Mouse (Mus musculus): Measurements from ENCODE around the gene Smad5. TPM values are rescaled to one million over a fixed set of nuclear protein-coding genes. Genes with fewer than 3 reads are reported as not detected.

Smad5 gene
- total and polyA plus RNA-seq, 3 experiments: 19.7 to 30.3 (median 29.7) TPM

DNA sequence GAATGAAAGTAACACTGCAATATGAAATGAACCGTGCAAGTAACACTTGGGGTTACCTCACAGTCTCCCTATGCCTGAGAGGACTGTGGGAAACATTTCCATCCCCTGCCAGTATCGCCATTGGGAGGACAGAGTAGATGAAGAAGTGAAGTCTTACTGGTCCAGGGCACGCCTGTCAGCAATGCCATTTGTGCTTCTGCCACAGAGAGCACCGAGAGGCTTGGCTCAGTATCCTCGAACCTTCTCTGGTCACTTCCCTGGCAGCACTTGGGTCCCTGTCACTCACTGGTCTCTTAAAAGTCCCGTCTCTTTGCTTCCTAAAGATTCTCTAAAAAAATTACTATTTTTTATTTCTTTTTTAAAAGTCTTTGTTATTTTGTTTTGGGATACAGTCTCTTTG is 37.7 kb downstream of the Smad5 start:
- intact Hi-C loops (cut with DNase I): no loop called here
- WGBS: 92% methylated on average over 6 of the region's 6 CpGs
- H3K79me2 ChIP-seq (replicated peaks; ENCODE audit: control insufficient read depth, insufficient read depth, low read length): no peaks in the 10 kb centered on the region
- no peak overlapping the region for H3K4me3 ChIP-seq
- no peaks in the 10 kb centered on the region for H3K27me3 ChIP-seq (ENCODE audit: control insufficient read depth, insufficient read depth, low read length)
- no peak overlapping the region for H3K9ac ChIP-seq (ENCODE audit: low read depth, low read length)
- H3K4me1 ChIP-seq (ENCODE audit: control insufficient read depth, insufficient read depth, low read length): no peaks in the 10 kb centered on the region
- no peaks in the 10 kb centered on the region; the same call in 1 of the 2 replicates for H3K36me3 ChIP-seq (ENCODE audit: control insufficient read depth, insufficient read depth, low read length)
- H3K27ac ChIP-seq: no peak overlapping the region
- TF ChIP-seq CTCF (IDR thresholded peaks at IDR 0.05) (no peak), EP300 (IDR thresholded peaks at IDR 0.05; ENCODE audit: insufficient read depth, low read depth, low read length) (no peak), POLR2A (IDR thresholded peaks at IDR 0.05; ENCODE audit: insufficient read depth, low read depth, low read length) (no peak)
- no peak for DNase-seq

DNA sequence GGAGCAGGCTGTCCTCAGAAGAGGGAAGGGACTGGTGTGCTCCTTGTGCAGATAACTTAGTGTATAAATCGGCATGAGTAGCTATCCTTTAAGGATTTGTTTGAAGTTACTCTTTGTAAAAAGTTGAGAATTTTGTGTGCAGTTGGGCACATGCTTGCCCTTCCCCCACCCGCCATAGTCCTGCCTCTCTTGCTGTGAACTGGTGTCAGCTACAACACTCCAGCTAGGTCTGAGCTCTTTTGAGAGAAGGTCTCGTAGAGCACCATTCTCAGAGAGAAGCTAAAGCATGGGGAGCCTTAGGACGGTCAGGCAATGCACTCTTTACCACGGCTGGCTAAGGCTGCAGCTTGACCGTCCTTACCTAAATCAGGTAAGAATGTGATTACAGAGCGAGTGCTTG is 38.9 kb downstream of the Smad5 start:
- H3K4me1 ChIP-seq (ENCODE audit: control insufficient read depth, insufficient read depth, low read length): no peaks in the 10 kb centered on the region
- H3K27ac ChIP-seq: no peak overlapping the region
- DNase-seq: no peak
- H3K4me3 ChIP-seq: no peak overlapping the region
- intact Hi-C loops (cut with DNase I): no loop called here
- H3K79me2 ChIP-seq (replicated peaks; ENCODE audit: control insufficient read depth, insufficient read depth, low read length): no peaks in the 10 kb centered on the region
- no peaks in the 10 kb centered on the region; the same call in 1 of the 2 replicates for H3K36me3 ChIP-seq (ENCODE audit: control insufficient read depth, insufficient read depth, low read length)
- WGBS: 95% methylated on average over 7 of the region's 7 CpGs
- H3K27me3 ChIP-seq (ENCODE audit: control insufficient read depth, insufficient read depth, low read length): no peaks in the 10 kb centered on the region
- no peak overlapping the region for H3K9ac ChIP-seq (ENCODE audit: low read depth, low read length)
- no peak for TF ChIP-seq CTCF (IDR thresholded peaks at IDR 0.05)
- TF ChIP-seq EP300 (IDR thresholded peaks at IDR 0.05; ENCODE audit: insufficient read depth, low read depth, low read length): no peak
- TF ChIP-seq POLR2A (IDR thresholded peaks at IDR 0.05; ENCODE audit: insufficient read depth, low read depth, low read length): no peak

DNA sequence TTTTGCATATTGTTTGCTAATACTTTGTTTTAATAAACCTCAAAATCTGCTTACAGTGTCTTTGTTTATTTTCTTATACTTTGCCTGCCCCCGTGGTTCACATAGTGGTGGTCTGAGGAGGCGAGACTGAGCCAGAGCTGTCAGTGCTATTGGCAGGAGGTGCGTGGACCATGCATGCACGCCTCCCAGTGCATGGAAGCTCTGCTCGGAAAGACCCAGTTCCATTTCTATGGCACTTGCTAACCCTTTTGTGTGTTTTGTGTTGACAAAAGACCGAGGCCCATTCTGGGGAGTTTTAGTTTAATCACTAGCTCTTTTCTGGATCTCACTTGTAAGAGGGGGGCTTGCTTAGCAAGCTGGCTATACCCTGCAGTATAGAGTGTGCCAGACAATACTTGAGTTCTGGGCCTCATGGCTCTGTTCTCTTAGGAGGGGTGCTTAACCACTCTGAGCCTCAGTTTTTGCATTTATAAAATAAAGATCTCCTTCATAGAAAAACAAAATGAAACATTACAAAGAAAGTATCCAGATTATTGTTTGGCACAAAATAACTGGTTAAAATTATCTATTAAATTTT is 39.6 kb downstream of the Smad5 start:
- Histone ChIP-seq H3K36me3 (ENCODE audit: control insufficient read depth, insufficient read depth, low read length) (no peaks in the 10 kb centered on the region; the same call in 1 of the 2 replicates), H3K9ac (ENCODE audit: low read depth, low read length) (no peak overlapping the region), H3K27ac (no peak overlapping the region), H3K27me3 (ENCODE audit: control insufficient read depth, insufficient read depth, low read length) (no peaks in the 10 kb centered on the region), H3K4me1 (ENCODE audit: control insufficient read depth, insufficient read depth, low read length) (no peaks in the 10 kb centered on the region), H3K79me2 (replicated peaks; ENCODE audit: control insufficient read depth, insufficient read depth, low read length) (no peaks in the 10 kb centered on the region), H3K4me3 (no peak overlapping the region)
- DNase-seq: no peak
- intact Hi-C loops (cut with DNase I): no loop called here
- no peak for TF ChIP-seq CTCF (IDR thresholded peaks at IDR 0.05)
- WGBS: 84% methylated on average over 6 of the region's 6 CpGs

DNA sequence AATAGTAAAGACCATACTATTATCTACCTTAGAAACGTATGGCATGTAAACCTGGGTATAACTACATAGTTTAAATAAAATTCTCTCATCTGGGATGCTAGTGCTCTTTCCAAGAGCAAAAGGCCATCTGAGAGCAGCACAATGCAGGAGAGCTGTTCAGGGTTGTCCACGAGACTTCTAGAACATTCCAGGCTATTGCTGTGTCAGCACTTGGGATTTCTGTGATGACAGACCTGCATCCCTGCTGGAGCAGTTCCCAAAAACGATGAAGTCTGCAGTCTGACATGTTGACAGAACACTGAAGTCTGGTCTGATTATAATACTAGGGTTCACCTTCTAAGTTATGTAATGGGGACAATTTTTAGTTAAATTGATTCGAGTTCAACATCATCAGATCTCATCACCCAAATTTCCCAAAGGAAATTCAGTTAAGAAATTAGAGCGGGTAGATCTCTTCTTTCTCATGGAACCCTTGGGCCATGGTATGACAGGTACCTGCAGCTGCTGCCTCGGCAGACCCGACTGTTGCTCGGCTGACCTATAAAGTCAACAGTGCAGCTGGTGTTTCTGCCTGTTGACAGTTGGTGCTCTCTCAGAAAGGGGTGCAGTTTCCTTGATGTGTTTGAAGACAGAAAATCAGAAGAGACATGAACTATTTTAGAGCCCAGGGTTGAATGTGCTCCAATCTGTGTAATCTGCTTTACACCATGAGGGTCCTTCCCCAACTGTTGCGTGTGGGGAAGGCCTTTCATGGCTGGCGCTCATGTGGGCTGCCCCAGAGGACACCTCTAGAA is 44.1 kb downstream of the Smad5 start:
- intact Hi-C loops (cut with DNase I): no loop called here
- DNase-seq: no peak

DNA sequence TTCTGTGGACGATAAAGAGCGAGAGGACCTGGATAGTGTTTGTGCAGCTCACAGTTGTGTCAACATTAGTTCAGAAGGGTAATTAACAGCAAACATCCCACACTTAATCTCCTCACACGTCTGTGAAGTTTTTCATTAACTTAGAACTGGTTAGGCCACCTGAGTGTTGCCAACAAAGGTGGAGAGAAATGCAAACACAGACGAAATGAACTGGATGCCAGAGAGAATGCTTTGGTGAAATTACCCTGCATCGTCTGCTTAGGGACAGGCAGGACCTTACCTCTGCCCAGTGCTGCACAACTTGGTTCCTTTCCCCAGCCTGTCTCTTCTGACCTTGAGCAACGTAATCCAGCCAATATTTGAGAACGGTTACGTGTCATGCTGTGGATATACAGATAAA is 44.7 kb downstream of the Smad5 start:
- Histone ChIP-seq H3K4me3 (no peak overlapping the region), H3K27me3 (ENCODE audit: control insufficient read depth, insufficient read depth, low read length) (peaks cover 3% of the 10 kb centered on the region; the same call in 1 of the 2 replicates), H3K4me1 (ENCODE audit: control insufficient read depth, insufficient read depth, low read length) (no peaks in the 10 kb centered on the region), H3K36me3 (ENCODE audit: control insufficient read depth, insufficient read depth, low read length) (no peaks in the 10 kb centered on the region), H3K79me2 (replicated peaks; ENCODE audit: control insufficient read depth, insufficient read depth, low read length) (no peaks in the 10 kb centered on the region), H3K27ac (no peak overlapping the region), H3K9ac (ENCODE audit: low read depth, low read length) (no peak overlapping the region)
- intact Hi-C loops (cut with DNase I): no loop called here
- 49% methylated on average over 8 of the region's 8 CpGs for WGBS
- no peak for DNase-seq
- TF ChIP-seq EP300 (IDR thresholded peaks at IDR 0.05; ENCODE audit: insufficient read depth, low read depth, low read length) (no peak), CTCF (IDR thresholded peaks at IDR 0.05) (no peak), POLR2A (IDR thresholded peaks at IDR 0.05; ENCODE audit: insufficient read depth, low read depth, low read length) (no peak)

More for the DNA sequence above, 44.1 kb downstream of the Smad5 start:
- Histone ChIP-seq H3K79me2 (replicated peaks; ENCODE audit: control insufficient read depth, insufficient read depth, low read length) (no peaks in the 10 kb centered on the region), H3K4me3 (no peak overlapping the region), H3K36me3 (ENCODE audit: control insufficient read depth, insufficient read depth, low read length) (no peaks in the 10 kb centered on the region), H3K27me3 (ENCODE audit: control insufficient read depth, insufficient read depth, low read length) (no peaks in the 10 kb centered on the region), H3K9ac (ENCODE audit: low read depth, low read length) (no peak overlapping the region), H3K27ac (no peak overlapping the region), H3K4me1 (ENCODE audit: control insufficient read depth, insufficient read depth, low read length) (no peaks in the 10 kb centered on the region)
- WGBS: 72% methylated on average over 10 of the region's 10 CpGs
- TF ChIP-seq POLR2A (IDR thresholded peaks at IDR 0.05; ENCODE audit: insufficient read depth, low read depth, low read length) (no peak), CTCF (IDR thresholded peaks at IDR 0.05) (no peak), EP300 (IDR thresholded peaks at IDR 0.05; ENCODE audit: insufficient read depth, low read depth, low read length) (no peak)

DNA sequence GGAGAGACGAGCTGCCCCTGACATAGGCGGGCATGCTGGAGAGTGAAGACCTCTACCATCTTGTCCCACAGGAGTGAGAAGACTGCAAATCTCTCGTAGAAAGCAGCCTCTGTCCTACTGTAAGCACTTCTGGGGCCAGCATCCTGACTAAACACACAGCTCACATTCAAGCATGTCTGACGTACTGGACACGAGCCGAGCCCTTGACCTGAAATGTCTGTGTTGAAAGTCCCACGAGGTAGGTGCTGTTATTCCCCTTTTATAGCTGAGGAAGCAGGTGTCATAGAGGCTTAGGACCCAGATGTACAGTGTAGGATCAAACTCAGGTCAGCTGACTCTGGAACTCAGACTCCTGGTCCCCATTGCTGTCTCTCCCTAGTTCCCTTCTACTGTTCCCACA is 46.6 kb downstream of the Smad5 start:
- peaks cover 13% of the 10 kb centered on the region for H3K27me3 ChIP-seq (ENCODE audit: control insufficient read depth, insufficient read depth, low read length)
- intact Hi-C loops (cut with DNase I): no loop called here
- no peak for TF ChIP-seq CTCF (IDR thresholded peaks at IDR 0.05)
- TF ChIP-seq POLR2A (IDR thresholded peaks at IDR 0.05; ENCODE audit: insufficient read depth, low read depth, low read length): no peak
- no peak for TF ChIP-seq EP300 (IDR thresholded peaks at IDR 0.05; ENCODE audit: insufficient read depth, low read depth, low read length)
- no peak for DNase-seq
- no peaks in the 10 kb centered on the region for H3K79me2 ChIP-seq (replicated peaks; ENCODE audit: control insufficient read depth, insufficient read depth, low read length)
- H3K9ac ChIP-seq (ENCODE audit: low read depth, low read length): no peak overlapping the region
- no peak overlapping the region for H3K27ac ChIP-seq
- no peaks in the 10 kb centered on the region for H3K36me3 ChIP-seq (ENCODE audit: control insufficient read depth, insufficient read depth, low read length)
- no peaks in the 10 kb centered on the region for H3K4me1 ChIP-seq (ENCODE audit: control insufficient read depth, insufficient read depth, low read length)
- 86% methylated on average over 7 of the region's 7 CpGs for WGBS
- H3K4me3 ChIP-seq: no peak overlapping the region
